16 mouse cellular contexts compared by ENCODE assay signal in the genomic region with DNA sequence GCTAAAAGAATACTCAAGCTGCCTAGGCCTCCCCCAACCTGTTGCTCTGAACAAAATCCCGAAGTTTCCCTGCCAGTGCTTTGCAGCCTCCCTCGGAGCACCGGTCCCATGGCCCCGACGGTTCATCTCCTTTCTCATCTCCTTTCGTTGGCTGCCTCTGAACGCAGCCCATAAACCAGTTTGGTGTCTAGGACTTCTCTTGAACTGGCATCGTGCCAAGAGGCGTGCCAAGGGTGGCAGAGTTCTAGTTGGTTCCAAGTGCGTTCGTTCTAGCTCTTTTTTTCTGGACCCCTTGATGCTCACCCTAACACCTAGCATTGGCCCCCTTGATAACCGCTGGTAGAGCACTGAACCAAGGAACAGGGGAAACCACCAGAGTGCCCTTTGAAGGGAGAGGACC. TPM values are rescaled to one million over a fixed set of nuclear protein-coding genes. Genes with fewer than 3 reads are reported as not detected.
DNase-seq lines count a peak whose midpoint lies in the region; ATAC-seq lines count a peak whose summit lies in the region.
"Had no signal": no experiment of that assay in that cellular context is flagged by ENCODE, and none has a peak within 500 bp of the region (broad histone marks: within the 10 kb centered on the region; RNA-seq: fewer than 3 reads in every experiment).

No protein-coding gene starts in this region.

- peak overlapping the region; percentile 58; the same call in 1 of the 2 replicates for H3K4me2 ChIP-seq in neural tube, embryonic 12.5 days (replicated peaks)

- DNase-seq in adrenal gland, postnatal 10 days: peak; percentile 52
- no peak for DNase-seq in adrenal gland, adult 18-20 months (ENCODE audit: low spot score in 2 of 2)
- DNase-seq in kidney, adult 18-20 months: peak; percentile 42
- no peak for DNase-seq in kidney, postnatal 4 days
- no peak for DNase-seq in neural tube, embryonic 10.5 days (ENCODE audit: extremely low spot score, low spot score)
- no peak for DNase-seq in gastrocnemius, adult 18-20 months (ENCODE audit: low spot score)
- DNase-seq: cerebellum, adult 2 months; heart, adult 11 months; liver, postnatal 0 days; thymus, postnatal 25 days had no signal

- H3K36me3 ChIP-seq in neural tube, embryonic 12.5 days: no peaks in the 10 kb centered on the region
- H3K36me3 ChIP-seq: limb, embryonic 12.5 days had no signal

- H3K27ac ChIP-seq in neural tube, embryonic 12.5 days: no peak overlapping the region
- H3K27ac ChIP-seq: limb, embryonic 12.5 days had no signal

- WGBS in neural tube, embryonic 12.5 days: 64% methylated on average over 12 of the region's 12 CpGs

- no peak overlapping the region for H3K4me3 ChIP-seq in neural tube, embryonic 12.5 days
- H3K4me3 ChIP-seq: erythroblast, embryonic 14.5 days had no signal

- H3K4me1 ChIP-seq in neural tube, embryonic 12.5 days: peaks cover 7% of the 10 kb centered on the region

- no peak for ATAC-seq in neural tube, embryonic 12.5 days (ENCODE audit: low FRiP score, low read depth)
- ATAC-seq in erythroid progenitor cell, adult 5-6 weeks (replicated peaks; ENCODE audit: low FRiP score, poor library complexity, severe bottlenecking): no peak
- ATAC-seq: liver, postnatal 0 days had no signal

- peaks cover 43% of the 10 kb centered on the region for H3K27me3 ChIP-seq in neural tube, embryonic 12.5 days (replicated peaks)

- H3K9ac ChIP-seq in neural tube, embryonic 12.5 days: no peak overlapping the region
- H3K9ac ChIP-seq: limb, embryonic 12.5 days; liver, postnatal 0 days had no signal

- H3K9me3 ChIP-seq in neural tube, embryonic 12.5 days: no peaks in the 10 kb centered on the region
- H3K9me3 ChIP-seq: limb, embryonic 12.5 days had no signal

RNA-seq across cellular contexts. Expression of a gene that starts 0.7 kb away (rescaled TPM):
- under 1 TPM in 1 of 2 experiments, not detected in 1; 0.12 TPM for total RNA-seq in adrenal gland, postnatal 10 days (2021)
- not detected for total RNA-seq in adrenal gland, adult 18-20 months (2021)
- 0.55 and 0.59 TPM in 2 replicates for polyA plus RNA-seq in neural tube, embryonic 12.5 days (2016; fragmentation: Nextera tagmentation; extraction: Ambion mirVana)
- not detected in 2 replicates for total RNA-seq in erythroid progenitor cell, adult 5-6 weeks (2015; ENCODE audit: low replicate concordance)
- not detected in 2 replicates for total RNA-seq in erythroid progenitor cell, adult 5-6 weeks (2017; ENCODE audit: low replicate concordance)
- not detected for total RNA-seq in gastrocnemius, adult 18-20 months (2021)
- total RNA-seq: megakaryocyte-erythroid progenitor cell, adult 5-6 weeks had no signal
- polyA plus RNA-seq: erythroblast, embryonic 14.5 days; heart, embryonic 16.5 days; limb, embryonic 12.5 days; liver, postnatal 0 days had no signal

RNA-seq across cellular contexts. Expression of a gene that starts 13.4 kb away (rescaled TPM):
- total RNA-seq in adrenal gland, postnatal 10 days (2021): under 1 TPM; 0.39 to 1.00 TPM
- total RNA-seq in adrenal gland, adult 18-20 months (2021): under 1 TPM; 0.36 to 0.74 TPM
- polyA plus RNA-seq in neural tube, embryonic 12.5 days (2016; fragmentation: Nextera tagmentation; extraction: Ambion mirVana): 0.08 and 0.28 TPM in 2 replicates
- total RNA-seq in erythroid progenitor cell, adult 5-6 weeks (2015; ENCODE audit: low replicate concordance): not detected in 2 replicates
- total RNA-seq in erythroid progenitor cell, adult 5-6 weeks (2017; ENCODE audit: low replicate concordance): not detected in 2 replicates
- total RNA-seq in gastrocnemius, adult 18-20 months (2021): under 1 TPM; 0.16 to 0.19 TPM
- total RNA-seq: megakaryocyte-erythroid progenitor cell, adult 5-6 weeks had no signal
- polyA plus RNA-seq: erythroblast, embryonic 14.5 days; limb, embryonic 12.5 days had no signal

RNA-seq across cellular contexts. Expression of a gene that starts 28.3 kb away (rescaled TPM):
- not detected for total RNA-seq in adrenal gland, postnatal 10 days (2021)
- not detected for total RNA-seq in adrenal gland, adult 18-20 months (2021)
- not detected in 2 replicates for polyA plus RNA-seq in neural tube, embryonic 12.5 days (2016; fragmentation: Nextera tagmentation; extraction: Ambion mirVana)
- not detected in 2 replicates for total RNA-seq in erythroid progenitor cell, adult 5-6 weeks (2015; ENCODE audit: low replicate concordance)
- not detected in 2 replicates for total RNA-seq in erythroid progenitor cell, adult 5-6 weeks (2017; ENCODE audit: low replicate concordance)
- not detected for total RNA-seq in gastrocnemius, adult 18-20 months (2021)
- total RNA-seq: megakaryocyte-erythroid progenitor cell, adult 5-6 weeks had no signal
- polyA plus RNA-seq: erythroblast, embryonic 14.5 days; heart, embryonic 16.5 days; limb, embryonic 12.5 days; liver, postnatal 0 days had no signal

RNA-seq across cellular contexts. Expression of a gene that starts 32.3 kb away (rescaled TPM):
- 10 to 100 TPM; 18.7 to 19.8 TPM for total RNA-seq in adrenal gland, postnatal 10 days (2021)
- 10 to 100 TPM; 31.4 to 65.8 TPM for total RNA-seq in adrenal gland, adult 18-20 months (2021)
- polyA plus RNA-seq in neural tube, embryonic 12.5 days (2016; fragmentation: Nextera tagmentation; extraction: Ambion mirVana): 28.9 and 30.3 TPM in 2 replicates
- not detected in 2 replicates for total RNA-seq in erythroid progenitor cell, adult 5-6 weeks (2015; ENCODE audit: low replicate concordance)
- total RNA-seq in erythroid progenitor cell, adult 5-6 weeks (2017; ENCODE audit: low replicate concordance): not detected in 2 replicates
- total RNA-seq in gastrocnemius, adult 18-20 months (2021): under 1 TPM; 0.81 to 0.96 TPM
- total RNA-seq: megakaryocyte-erythroid progenitor cell, adult 5-6 weeks had no signal
- polyA plus RNA-seq: erythroblast, embryonic 14.5 days had no signal

RNA-seq across cellular contexts. Expression of a gene that starts 37.8 kb away (rescaled TPM):
- total RNA-seq in adrenal gland, postnatal 10 days (2021): 10 to 100 TPM; 12.7 to 16.1 TPM
- total RNA-seq in adrenal gland, adult 18-20 months (2021): 10 to 100 TPM; 43.9 to 59.6 TPM
- 0.34 and 0.46 TPM in 2 replicates for polyA plus RNA-seq in neural tube, embryonic 12.5 days (2016; fragmentation: Nextera tagmentation; extraction: Ambion mirVana)
- not detected in 2 replicates for total RNA-seq in erythroid progenitor cell, adult 5-6 weeks (2015; ENCODE audit: low replicate concordance)
- 0.45 and 0.64 TPM in 2 replicates for total RNA-seq in erythroid progenitor cell, adult 5-6 weeks (2017; ENCODE audit: low replicate concordance)
- 1 to 10 TPM; 4.7 to 6.0 TPM for total RNA-seq in gastrocnemius, adult 18-20 months (2021)
- total RNA-seq: megakaryocyte-erythroid progenitor cell, adult 5-6 weeks had no signal

Comparison
In these comparisons a context has a peak if more than half of its experiments do, and no peak if none do; other contexts are left out.
1. DNase-seq: peak in adrenal gland, postnatal 10 days (single experiment) and kidney, adult 18-20 months (single experiment); none in adrenal gland, adult 18-20 months (0 of 2), kidney, postnatal 4 days (0 of 2), neural tube, embryonic 10.5 days (single experiment) and gastrocnemius, adult 18-20 months (single experiment).